Mouse (Mus musculus) fat pad, adult 2 months (tissue): ENCODE data around the gene Parp8.

Experiments used
- DNase-seq: peaks from one replicate; pipeline ENCODE4 v3.0.0-alpha.2; 2011; ENCODE audit warnings: low read depth, low spot score; ENCODE audit errors: extremely low read depth

The Parp8 gene

GRCm38 (mm10) chr13:117020631-117021030 is 4.7 kb downstream of the Parp8 start:
- no peak for DNase-seq

- DNase-seq: no peak
Observed at GRCm38 (mm10) chr13:117018676-117019075, 6.7 kb downstream of the Parp8 start.

- no peak for DNase-seq
Observed at GRCm38 (mm10) chr13:117013516-117013915, 11.8 kb downstream of the Parp8 start.

- DNase-seq: peak; percentile 25
Observed at GRCm38 (mm10) chr13:117012031-117012430, 13.3 kb downstream of the Parp8 start.

GRCm38 (mm10) chr13:117010143-117010542 is 15.2 kb downstream of the Parp8 start:
- DNase-seq: peak; percentile 50

GRCm38 (mm10) chr13:117008021-117009015 is 17.0 kb downstream of the Parp8 start:
- no peak for DNase-seq

- no peak for DNase-seq
Observed at GRCm38 (mm10) chr13:117007566-117007965, 17.8 kb downstream of the Parp8 start.

GRCm38 (mm10) chr13:117006638-117007037 is 18.7 kb downstream of the Parp8 start:
- no peak for DNase-seq

GRCm38 (mm10) chr13:117000493-117000892 is 24.8 kb downstream of the Parp8 start:
- DNase-seq: no peak

GRCm38 (mm10) chr13:116991560-116991959 is 33.8 kb downstream of the Parp8 start:
- DNase-seq: no peak

- no peak for DNase-seq
Observed at GRCm38 (mm10) chr13:116990327-116990726, 35.0 kb downstream of the Parp8 start.

GRCm38 (mm10) chr13:116988706-116989105 is 36.6 kb downstream of the Parp8 start:
- no peak for DNase-seq

GRCm38 (mm10) chr13:116988208-116988607 is 37.1 kb downstream of the Parp8 start:
- DNase-seq: no peak

- DNase-seq: no peak
Observed at GRCm38 (mm10) chr13:116987284-116987683, 38.1 kb downstream of the Parp8 start.

- no peak for DNase-seq
Observed at GRCm38 (mm10) chr13:116986658-116987057, 38.7 kb downstream of the Parp8 start.

- no peak for DNase-seq
Observed at GRCm38 (mm10) chr13:116974081-116974860, 51.1 kb downstream of the Parp8 start.

- DNase-seq: no peak
Observed at GRCm38 (mm10) chr13:116973491-116973890, 51.8 kb downstream of the Parp8 start.

- DNase-seq: no peak
Observed at GRCm38 (mm10) chr13:116972036-116972611, 53.2 kb downstream of the Parp8 start.

- DNase-seq: no peak
Observed at GRCm38 (mm10) chr13:116970706-116971428, 54.5 kb downstream of the Parp8 start.

- no peak for DNase-seq
Observed at GRCm38 (mm10) chr13:116969650-116970049, 55.7 kb downstream of the Parp8 start.

GRCm38 (mm10) chr13:116968906-116969305 is 56.4 kb downstream of the Parp8 start:
- DNase-seq: no peak
